Mouse (Mus musculus): ENCODE data around the gene Rps6kl1.

DNA sequence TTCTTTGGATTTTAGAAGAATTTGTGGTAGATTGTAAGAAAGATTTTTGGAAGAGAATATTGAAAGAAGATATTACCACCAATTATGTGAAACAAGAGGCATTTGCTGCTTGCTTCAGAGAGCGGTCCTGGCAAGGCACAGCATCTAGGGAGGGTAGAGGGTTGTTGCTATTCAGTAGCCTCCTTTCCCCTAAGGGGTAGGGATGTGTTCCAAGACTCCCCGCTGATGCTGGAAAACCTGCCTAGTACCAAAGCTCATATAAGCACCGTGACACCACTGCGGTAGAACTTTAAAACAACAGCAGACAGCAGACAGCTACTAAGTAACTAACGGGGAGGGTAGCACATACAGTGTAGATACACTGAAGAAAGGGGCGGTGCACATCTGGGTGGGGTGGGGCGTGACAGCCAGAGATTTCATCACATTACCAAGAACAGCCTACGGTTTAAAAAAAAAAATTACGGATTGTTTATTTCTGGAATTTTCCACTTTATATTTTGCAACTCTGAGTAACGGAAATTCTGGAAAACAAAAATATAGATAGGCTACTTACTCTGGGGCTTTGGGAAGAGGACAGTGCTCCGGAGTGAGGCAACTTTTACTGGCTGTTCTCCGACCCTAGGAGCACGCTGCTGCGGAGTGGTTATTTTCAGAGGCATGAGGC is 6.9 kb upstream of the Rps6kl1 start:
- TF ChIP-seq CTCF (IDR thresholded peaks at IDR 0.05) (no peak), EP300 (IDR thresholded peaks at IDR 0.05; ENCODE audit: insufficient read depth, low read depth, low read length) (no peak), POLR2A (IDR thresholded peaks at IDR 0.05; ENCODE audit: insufficient read depth, low read depth, low read length) (no peak)
